Mouse (Mus musculus) left cerebral cortex, postnatal 4 days (tissue): ENCODE measurements around the gene Nufip2. TPM values are rescaled to one million over a fixed set of nuclear protein-coding genes. Genes with fewer than 3 reads are reported as not detected.

Experiments used
- DNase-seq: peaks from one replicate; pipeline ENCODE4 v3.0.0-alpha.2; 2022
- intact Hi-C: fragments of 180-260 bp; cut with DNase I; formaldehyde crosslinking; loops from one replicate; pipeline ENCODE4 v1.15.1; 2025
- total RNA-seq, 2 experiments: library from RNA; stranded (reverse); gene quantifications; 2 replicates each; pipeline ENCODE4 v1.2.3; 2021

Nufip2 gene
- total RNA-seq, 2 experiments from 2014 or later = 74.1 to 76.0 TPM

GRCm38 (mm10) chr11:77766351-77767001 is 80.5 kb downstream of the Nufip2 start:
- intact Hi-C loops = no loop called here
- DNase-seq = peak; percentile 45

DNA sequence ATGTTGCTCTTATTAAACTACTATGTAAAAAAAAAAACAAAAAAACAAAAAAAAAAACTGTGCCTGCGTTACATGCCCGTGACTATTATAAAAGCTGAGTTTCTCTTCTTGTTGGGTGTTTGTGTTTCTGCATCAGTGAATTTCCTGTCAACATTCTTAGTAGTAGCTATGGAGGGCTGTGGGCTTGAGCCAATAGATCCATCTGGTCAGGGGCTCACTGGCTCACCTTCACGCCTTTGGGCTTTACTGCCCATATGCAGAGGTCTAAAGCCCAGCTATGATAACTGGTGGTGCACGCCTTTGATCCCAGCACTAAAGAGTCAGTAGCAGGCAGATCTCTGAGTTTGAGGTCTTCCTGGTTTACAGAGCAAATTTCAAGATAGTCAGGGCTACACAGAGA is 83.5 kb downstream of the Nufip2 start:
- intact Hi-C loops = no loop called here
- no peak for DNase-seq

DNA sequence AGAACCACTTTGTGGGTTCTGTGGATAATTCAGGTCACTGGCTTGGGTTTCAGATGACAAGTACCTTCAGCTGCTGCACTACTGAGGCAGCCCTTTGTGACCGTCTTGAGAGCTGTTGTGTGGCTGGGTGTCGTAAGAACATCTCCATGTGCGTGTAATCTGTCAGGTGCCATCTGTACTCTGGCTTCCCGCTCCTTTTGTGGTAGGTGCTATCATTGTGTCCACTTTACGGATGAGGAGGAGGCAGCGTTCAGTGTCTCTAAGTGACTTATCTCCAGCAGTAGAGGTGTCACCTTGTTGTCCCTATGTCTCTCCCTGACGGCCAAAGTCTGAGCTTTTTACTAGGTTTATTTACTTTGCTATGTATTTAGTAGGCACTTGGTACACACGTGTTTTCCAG is 84.4 kb downstream of the Nufip2 start:
- no peak for DNase-seq
- intact Hi-C loops = no loop called here

DNA sequence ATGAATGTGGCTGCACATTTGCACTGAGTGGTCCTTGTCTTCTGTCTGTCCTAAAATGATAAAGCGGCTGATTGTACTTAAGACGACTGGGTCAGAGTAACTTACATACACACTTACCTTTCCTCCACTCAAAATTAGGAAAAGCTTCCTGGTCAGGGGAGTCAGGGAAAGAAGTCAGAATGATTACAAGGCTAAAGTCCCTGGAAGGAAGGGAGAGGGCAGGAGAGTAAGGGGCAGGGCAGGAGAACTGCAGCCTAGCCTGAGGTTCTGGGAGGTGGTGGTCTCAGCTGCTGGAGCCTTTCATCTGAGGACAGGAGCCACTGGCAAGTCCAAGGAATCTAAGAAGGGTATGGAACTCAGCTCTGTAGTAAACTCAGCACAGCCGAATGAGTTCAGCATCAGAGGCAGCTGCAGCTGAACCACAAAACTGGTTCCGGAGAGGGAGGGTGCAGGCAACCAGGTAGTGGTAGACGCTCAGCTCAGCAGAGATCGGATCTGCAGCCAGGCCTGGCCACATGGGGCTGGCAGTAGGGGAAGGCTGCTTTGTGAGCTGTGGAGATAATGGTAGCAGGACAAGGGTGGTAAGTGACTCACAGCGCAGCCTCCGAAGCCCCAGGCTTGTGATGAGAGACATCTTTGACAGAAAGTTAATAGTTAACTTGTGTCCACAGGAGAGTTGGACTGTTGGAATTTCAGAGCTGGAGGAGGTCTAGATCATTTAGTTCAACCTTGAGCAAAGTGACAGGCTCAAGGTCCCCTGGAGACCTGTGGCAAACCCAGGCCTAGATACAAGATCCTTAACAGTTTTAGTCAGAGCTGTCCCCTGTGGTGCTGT is 86.1 kb downstream of the Nufip2 start:
- intact Hi-C loops = no loop called here

GRCm38 (mm10) chr11:77775701-77776400 is 89.9 kb downstream of the Nufip2 start:
- intact Hi-C loops = no loop called here
- DNase-seq = no peak

More for the DNA sequence above, 86.1 kb downstream of the Nufip2 start:
- no peak for DNase-seq

- DNase-seq = no peak
- intact Hi-C loops = no loop called here
These were observed 91.5 kb downstream of the Nufip2 start for GRCm38 (mm10) chr11:77777436-77777835.

DNA sequence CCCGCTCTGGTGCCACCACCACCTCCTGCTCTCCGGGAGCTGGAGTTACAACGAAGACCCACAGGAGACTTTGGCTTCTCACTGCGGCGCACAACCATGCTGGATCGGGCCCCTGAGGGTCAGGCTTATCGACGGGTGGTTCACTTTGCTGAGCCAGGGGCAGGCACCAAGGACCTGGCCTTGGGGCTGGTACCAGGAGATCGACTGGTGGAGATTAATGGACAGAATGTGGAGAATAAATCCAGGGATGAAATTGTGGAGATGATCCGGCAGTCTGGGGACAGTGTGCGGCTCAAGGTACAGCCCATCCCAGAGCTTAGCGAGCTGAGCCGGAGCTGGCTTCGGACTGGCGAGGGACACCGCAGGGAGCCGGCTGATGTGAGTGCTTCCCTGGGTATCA is 92.0 kb downstream of the Nufip2 start:
- intact Hi-C loops = no loop called here
- no peak for DNase-seq

GRCm38 (mm10) chr11:77779240-77779639 is 93.3 kb downstream of the Nufip2 start:
- no peak for DNase-seq
- intact Hi-C loops = no loop called here

- peak; percentile 79 for DNase-seq
- intact Hi-C loops = no loop called here
These were observed 95.1 kb downstream of the Nufip2 start for GRCm38 (mm10) chr11:77781088-77781487.

- no peak for DNase-seq
- intact Hi-C loops = no loop called here
These were observed 96.3 kb downstream of the Nufip2 start for GRCm38 (mm10) chr11:77782104-77782815.

GRCm38 (mm10) chr11:77783211-77783746 is 97.3 kb downstream of the Nufip2 start:
- no peak for DNase-seq
- intact Hi-C loops = no loop called here

GRCm38 (mm10) chr11:77783747-77784646 is 98.0 kb downstream of the Nufip2 start:
- DNase-seq = peak; percentile 46
- intact Hi-C loops = no loop called here

- no peak for DNase-seq
These were observed 98.9 kb downstream of the Nufip2 start for GRCm38 (mm10) chr11:77784894-77785293.

GRCm38 (mm10) chr11:77785396-77785767 is 99.4 kb downstream of the Nufip2 start:
- intact Hi-C loops = no loop called here
- no peak for DNase-seq

More at GRCm38 (mm10) chr11:77784894-77785293, 98.9 kb downstream of the Nufip2 start:
- intact Hi-C loops = no loop called here

- intact Hi-C loops = no loop called here
These were observed 100.0 kb downstream of the Nufip2 start for GRCm38 (mm10) chr11:77785768-77786561.

GRCm38 (mm10) chr11:77787707-77788106 is 101.8 kb downstream of the Nufip2 start, which contains the start of gene Gm10277:
TSS of gene Gm10277 (minus strand) at chr11:77787747.
- DNase-seq = no peak
- intact Hi-C loops = no loop called here

More at GRCm38 (mm10) chr11:77785768-77786561, 100.0 kb downstream of the Nufip2 start:
- DNase-seq = peak; percentile 46

GRCm38 (mm10) chr11:77789512-77789911 is 103.6 kb downstream of the Nufip2 start:
- intact Hi-C loops = no loop called here
- DNase-seq = no peak

DNA sequence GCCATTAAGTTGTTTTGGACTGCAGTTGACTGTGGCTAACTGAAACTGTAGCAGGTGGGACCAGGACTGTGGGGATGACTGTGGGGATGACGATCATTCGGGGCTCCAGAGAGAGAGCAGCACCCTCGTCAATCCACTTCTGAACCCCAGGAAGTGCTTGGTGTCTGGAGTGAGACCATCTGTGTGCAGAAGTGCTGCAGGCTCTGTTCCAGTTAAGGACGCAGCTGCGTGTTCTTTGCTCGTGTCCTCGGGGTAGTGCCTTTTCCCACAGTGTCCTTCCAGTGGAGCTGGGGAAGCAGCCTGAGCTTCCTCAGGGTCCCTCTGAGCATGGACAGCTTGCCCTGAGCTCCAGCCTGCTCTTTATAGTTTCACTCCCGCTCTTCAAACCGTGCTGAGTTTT is 104.3 kb downstream of the Nufip2 start:
- no peak for DNase-seq
- intact Hi-C loops = no loop called here
